Comparison of ENCODE assay signal across 30 mouse cellular contexts in genomic region chr7:45520605-45521004, GRCm38 (mm10). TPM values are rescaled to one million over a fixed set of nuclear protein-coding genes. Genes with fewer than 3 reads are reported as not detected.
DNase-seq lines count a peak whose midpoint lies in the region; ATAC-seq and TF ChIP-seq lines count a peak whose summit lies in the region.
"Had no signal": no experiment of that assay in that cellular context is flagged by ENCODE, and none has a peak within 500 bp of the region (broad histone marks: within the 10 kb centered on the region; RNA-seq: fewer than 3 reads in every experiment).

No protein-coding gene starts in this region.

- H3K27ac ChIP-seq in forebrain, embryonic 13.5 days, result no peak overlapping the region
- H3K27ac ChIP-seq in forebrain, postnatal 0 days (ENCODE audit: low read depth, low read length), result no peak overlapping the region
- 0 out of 2 replicates have a peak overlapping the region, but pooled peaks have one; percentile 92 for H3K27ac ChIP-seq in kidney, embryonic 15.5 days
- H3K27ac ChIP-seq in testis, adult 2 months (ENCODE audit: control insufficient read depth, insufficient read depth, low read depth, low read length), result no peak overlapping the region
- no peak overlapping the region for H3K27ac ChIP-seq in liver, postnatal 0 days (ENCODE audit: low read depth)

- intact Hi-C loops in left cerebral cortex, postnatal 25 days (cut with DNase I), result loop anchor here (5.0 kb wide), 1 partner anchor 43 kb away; no protein-coding TSS in a partner anchor

- H3K27me3 ChIP-seq in forebrain, embryonic 13.5 days, result no peaks in the 10 kb centered on the region
- H3K27me3 ChIP-seq in forebrain, postnatal 0 days (ENCODE audit: insufficient read depth, low read length), result no peaks in the 10 kb centered on the region
- H3K27me3 ChIP-seq in kidney, embryonic 15.5 days, result no peaks in the 10 kb centered on the region
- no peaks in the 10 kb centered on the region for H3K27me3 ChIP-seq in testis, adult 2 months (ENCODE audit: control insufficient read depth, insufficient read depth, low read length)
- no peaks in the 10 kb centered on the region for H3K27me3 ChIP-seq in liver, postnatal 0 days (ENCODE audit: insufficient read depth, low read length)
- H3K27me3 ChIP-seq: forebrain, embryonic 15.5 days; heart, embryonic 15.5 days; limb, embryonic 12.5 days had no signal

- TF ChIP-seq EP300 in liver, postnatal 0 days (IDR thresholded peaks at IDR 0.05; ENCODE audit: low read depth), result no peak

- H3K36me3 ChIP-seq in forebrain, embryonic 13.5 days (ENCODE audit: poor library complexity, severe bottlenecking), result peaks cover 3% of the 10 kb centered on the region; the same call in 1 of the 2 replicates
- no peaks in the 10 kb centered on the region for H3K36me3 ChIP-seq in forebrain, postnatal 0 days (ENCODE audit: insufficient read depth)
- H3K36me3 ChIP-seq in kidney, embryonic 15.5 days, result peaks cover 14% of the 10 kb centered on the region
- H3K36me3 ChIP-seq in testis, adult 2 months (ENCODE audit: control insufficient read depth, insufficient read depth, low read length), result no peaks in the 10 kb centered on the region
- peaks cover 23% of the 10 kb centered on the region for H3K36me3 ChIP-seq in liver, postnatal 0 days (replicated peaks; ENCODE audit: insufficient read depth, low read length)
- H3K36me3 ChIP-seq: forebrain, embryonic 15.5 days had no signal

- DNase-seq in forebrain, postnatal 0 days, result no peak
- no peak for DNase-seq in kidney, postnatal 10 days
- DNase-seq in testis, postnatal 14 days (ENCODE audit: low spot score), result no peak
- DNase-seq in liver, postnatal 0 days, result no peak
- no peak for DNase-seq in left cerebral cortex, postnatal 25 days (ENCODE audit: low spot score in 2 of 2)
- DNase-seq: adrenal gland, adult 8-10 months; cerebellum, adult 9-10 months; gastrocnemius, postnatal 10 days; kidney, adult 18-20 months; kidney, postnatal 4 days; layer of hippocampus, adult 9-11 months; lung, adult 18-20 months; lung, postnatal 10 days; midbrain, embryonic 14.5 days had no signal

- 0 out of 2 replicates have a peak overlapping the region, but pooled peaks have one; percentile 61 for H3K4me2 ChIP-seq in forebrain, embryonic 13.5 days
- H3K4me2 ChIP-seq in forebrain, postnatal 0 days (ENCODE audit: low read depth), result no peak overlapping the region
- no peak overlapping the region for H3K4me2 ChIP-seq in kidney, embryonic 15.5 days
- H3K4me2 ChIP-seq in liver, postnatal 0 days (ENCODE audit: low read depth, low read length), result no peak overlapping the region

- no peak for TF ChIP-seq CTCF in forebrain, postnatal 0 days (IDR thresholded peaks at IDR 0.05; ENCODE audit: low read depth)
- TF ChIP-seq CTCF in testis, adult 2 months (IDR thresholded peaks at IDR 0.05; ENCODE audit: control insufficient read depth, insufficient read depth, insufficient replicate concordance, low read depth, low read length), result no peak
- 0 out of 2 replicates have a peak, but pooled peaks have one; percentile 1 for TF ChIP-seq CTCF in liver, postnatal 0 days (IDR thresholded peaks at IDR 0.05; ENCODE audit: low read depth)

- no peak overlapping the region for H3K4me3 ChIP-seq in forebrain, embryonic 13.5 days
- no peak overlapping the region for H3K4me3 ChIP-seq in forebrain, postnatal 0 days (ENCODE audit: low read depth, low read length)
- H3K4me3 ChIP-seq in kidney, embryonic 15.5 days (replicated peaks), result no peak overlapping the region
- peak overlapping the region; percentile 10; the same call in 1 of the 2 replicates for H3K4me3 ChIP-seq in testis, adult 2 months (ENCODE audit: control insufficient read depth, low read depth, low read length)
- no peak overlapping the region for H3K4me3 ChIP-seq in liver, postnatal 0 days (ENCODE audit: low read depth, low read length)

- H3K9me3 ChIP-seq in forebrain, embryonic 13.5 days (replicated peaks), result no peaks in the 10 kb centered on the region
- no peaks in the 10 kb centered on the region for H3K9me3 ChIP-seq in forebrain, postnatal 0 days (ENCODE audit: low read length)
- H3K9me3 ChIP-seq in kidney, embryonic 15.5 days (replicated peaks), result no peaks in the 10 kb centered on the region
- no peaks in the 10 kb centered on the region for H3K9me3 ChIP-seq in liver, postnatal 0 days (ENCODE audit: low read length)
- H3K9me3 ChIP-seq: forebrain, embryonic 15.5 days; heart, embryonic 15.5 days; limb, embryonic 12.5 days had no signal

- no peak for TF ChIP-seq POLR2A in testis, adult 2 months (IDR thresholded peaks at IDR 0.05; ENCODE audit: control insufficient read depth, low read depth, low read length)

- H3K4me1 ChIP-seq in forebrain, embryonic 13.5 days, result peaks cover 31% of the 10 kb centered on the region
- H3K4me1 ChIP-seq in forebrain, postnatal 0 days (ENCODE audit: insufficient read depth), result no peaks in the 10 kb centered on the region
- peaks cover 52% of the 10 kb centered on the region for H3K4me1 ChIP-seq in kidney, embryonic 15.5 days
- H3K4me1 ChIP-seq in testis, adult 2 months (ENCODE audit: control insufficient read depth, insufficient read depth, low read length), result peaks cover 15% of the 10 kb centered on the region; the same call in 1 of the 2 replicates
- peaks cover 31% of the 10 kb centered on the region for H3K4me1 ChIP-seq in liver, postnatal 0 days (ENCODE audit: insufficient read depth)

- 96% methylated on average over 7 of the region's 7 CpGs for WGBS in forebrain, embryonic 13.5 days
- WGBS in forebrain, postnatal 0 days, result 91% methylated on average over 7 of the region's 7 CpGs
- 91% methylated on average over 7 of the region's 7 CpGs for WGBS in kidney, embryonic 15.5 days
- WGBS in liver, postnatal 0 days (ENCODE audit: insufficient replicate concordance), result 87% methylated on average over 7 of the region's 7 CpGs

- H3K9ac ChIP-seq in forebrain, embryonic 13.5 days, result no peak overlapping the region
- no peak overlapping the region for H3K9ac ChIP-seq in forebrain, postnatal 0 days
- H3K9ac ChIP-seq in kidney, embryonic 15.5 days, result no peak overlapping the region
- H3K9ac ChIP-seq in liver, postnatal 0 days (replicated peaks), result no peak overlapping the region
- H3K9ac ChIP-seq: forebrain, embryonic 15.5 days; heart, embryonic 15.5 days; limb, embryonic 12.5 days had no signal

- ATAC-seq in forebrain, embryonic 13.5 days, result no peak
- no peak for ATAC-seq in forebrain, postnatal 0 days
- no peak for ATAC-seq in kidney, embryonic 15.5 days (replicated peaks; ENCODE audit: low FRiP score)
- ATAC-seq in liver, postnatal 0 days, result no peak
- ATAC-seq: forebrain, embryonic 15.5 days; hindbrain, embryonic 16.5 days had no signal

RNA-seq across cellular contexts. Expression of gene Ppp1r15a, which starts 5.5 kb away (rescaled TPM):
- 13.5 and 15.3 TPM in 2 replicates for polyA plus RNA-seq in forebrain, embryonic 13.5 days (2015; fragmentation: Nextera tagmentation; extraction: Ambion mirVana)
- 17.1 and 23.8 TPM in 2 replicates for total RNA-seq in forebrain, postnatal 0 days (2014; rRNA removed)
- polyA plus RNA-seq in forebrain, postnatal 0 days (2015; fragmentation: Nextera tagmentation; extraction: Ambion mirVana), result 23.9 and 26.3 TPM in 2 replicates
- 18.6 and 24.7 TPM in 2 replicates for polyA plus RNA-seq in kidney, embryonic 15.5 days (2015; fragmentation: Nextera tagmentation; extraction: Ambion mirVana)
- polyA plus RNA-seq in testis, adult 2 months (2012; rRNA removed), result 5.9 and 8.5 TPM in 2 replicates
- 104 and 113 TPM in 2 replicates for polyA plus RNA-seq in liver, postnatal 0 days (2015; fragmentation: Nextera tagmentation; extraction: Ambion mirVana)
- 10 to 100 TPM; 22.0 to 22.2 TPM for total RNA-seq in left cerebral cortex, postnatal 25 days (2021)

RNA-seq across cellular contexts. Expression of gene Plekha4, which starts 5.5 kb away (rescaled TPM):
- polyA plus RNA-seq in forebrain, embryonic 13.5 days (2015; fragmentation: Nextera tagmentation; extraction: Ambion mirVana), result 0.28 and 0.50 TPM in 2 replicates
- 1.2 and 2.9 TPM in 2 replicates for total RNA-seq in forebrain, postnatal 0 days (2014; rRNA removed)
- 1.2 and 1.8 TPM in 2 replicates for polyA plus RNA-seq in forebrain, postnatal 0 days (2015; fragmentation: Nextera tagmentation; extraction: Ambion mirVana)
- 4.5 and 5.1 TPM in 2 replicates for polyA plus RNA-seq in kidney, embryonic 15.5 days (2015; fragmentation: Nextera tagmentation; extraction: Ambion mirVana)
- 12.6 and 12.9 TPM in 2 replicates for polyA plus RNA-seq in testis, adult 2 months (2012; rRNA removed)
- 0.51 and 0.91 TPM in 2 replicates for polyA plus RNA-seq in liver, postnatal 0 days (2015; fragmentation: Nextera tagmentation; extraction: Ambion mirVana)
- 1 to 10 TPM; 1.2 to 2.7 TPM for total RNA-seq in left cerebral cortex, postnatal 25 days (2021)
- total RNA-seq: common myeloid progenitor, adult 5-6 weeks; granulocyte monocyte progenitor cell, adult 5-6 weeks had no signal

RNA-seq across cellular contexts. Expression of gene Nucb1, which starts 10.4 kb away (rescaled TPM):
- polyA plus RNA-seq in forebrain, embryonic 13.5 days (2015; fragmentation: Nextera tagmentation; extraction: Ambion mirVana), result 73.2 and 85.4 TPM in 2 replicates
- total RNA-seq in forebrain, postnatal 0 days (2014; rRNA removed), result 76.8 and 107 TPM in 2 replicates
- 103 and 122 TPM in 2 replicates for polyA plus RNA-seq in forebrain, postnatal 0 days (2015; fragmentation: Nextera tagmentation; extraction: Ambion mirVana)
- 221 and 252 TPM in 2 replicates for polyA plus RNA-seq in kidney, embryonic 15.5 days (2015; fragmentation: Nextera tagmentation; extraction: Ambion mirVana)
- polyA plus RNA-seq in testis, adult 2 months (2012; rRNA removed), result 76.4 and 93.9 TPM in 2 replicates
- polyA plus RNA-seq in liver, postnatal 0 days (2015; fragmentation: Nextera tagmentation; extraction: Ambion mirVana), result 91.5 and 103 TPM in 2 replicates
- 100 to 1,000 TPM; 103 to 105 TPM for total RNA-seq in left cerebral cortex, postnatal 25 days (2021)

RNA-seq across cellular contexts. Expression of gene Dhdh, which starts 32.0 kb away (rescaled TPM):
- 2.7 and 3.1 TPM in 2 replicates for polyA plus RNA-seq in forebrain, embryonic 13.5 days (2015; fragmentation: Nextera tagmentation; extraction: Ambion mirVana)
- total RNA-seq in forebrain, postnatal 0 days (2014; rRNA removed), result 3.5 and 4.9 TPM in 2 replicates
- polyA plus RNA-seq in forebrain, postnatal 0 days (2015; fragmentation: Nextera tagmentation; extraction: Ambion mirVana), result 1.9 and 3.6 TPM in 2 replicates
- 3.3 and 3.5 TPM in 2 replicates for polyA plus RNA-seq in kidney, embryonic 15.5 days (2015; fragmentation: Nextera tagmentation; extraction: Ambion mirVana)
- 3.0 and 3.4 TPM in 2 replicates for polyA plus RNA-seq in testis, adult 2 months (2012; rRNA removed)
- polyA plus RNA-seq in liver, postnatal 0 days (2015; fragmentation: Nextera tagmentation; extraction: Ambion mirVana), result 8.4 and 9.5 TPM in 2 replicates
- 1 to 10 TPM; 2.7 to 4.0 TPM for total RNA-seq in left cerebral cortex, postnatal 25 days (2021)

RNA-seq across cellular contexts. Expression of gene Gm45808, which starts 34.0 kb away (rescaled TPM):
- 0.26 TPM in 1 of 2 replicates, not detected in the other for polyA plus RNA-seq in forebrain, embryonic 13.5 days (2015; fragmentation: Nextera tagmentation; extraction: Ambion mirVana)
- not detected in 2 replicates for total RNA-seq in forebrain, postnatal 0 days (2014; rRNA removed)
- not detected in 2 replicates for polyA plus RNA-seq in forebrain, postnatal 0 days (2015; fragmentation: Nextera tagmentation; extraction: Ambion mirVana)
- not detected in 2 replicates for polyA plus RNA-seq in kidney, embryonic 15.5 days (2015; fragmentation: Nextera tagmentation; extraction: Ambion mirVana)
- polyA plus RNA-seq in testis, adult 2 months (2012; rRNA removed), result 0.81 TPM in 1 of 2 replicates, not detected in the other
- 0.15 and 0.33 TPM in 2 replicates for polyA plus RNA-seq in liver, postnatal 0 days (2015; fragmentation: Nextera tagmentation; extraction: Ambion mirVana)
- under 1 TPM in 1 of 2 experiments, not detected in 1; 0.73 TPM for total RNA-seq in left cerebral cortex, postnatal 25 days (2021)
- total RNA-seq: common myeloid progenitor, adult 5-6 weeks; granulocyte monocyte progenitor cell, adult 5-6 weeks; left cerebral cortex, postnatal 10 days; monocyte, adult 5-6 weeks had no signal
- polyA plus RNA-seq: embryonic facial prominence, embryonic 14.5 days; forebrain, embryonic 15.5 days; heart, embryonic 15.5 days; hindbrain, embryonic 11.5 days; hindbrain, embryonic 16.5 days; intestine, embryonic 14.5 days; kidney, embryonic 16.5 days; limb, embryonic 12.5 days; midbrain, embryonic 14.5 days; neural tube, embryonic 14.5 days had no signal
